Mouse (Mus musculus) ES-Bruce4 (cell line): Measurements from ENCODE around the gene Mast4.

ENCODE experiments used
- CTCF ChIP-seq: IDR thresholded peaks from one replicate; pipeline ENCODE4 v1.8.1; 2011; ENCODE audit warnings: low read depth, low read length
- POLR2A ChIP-seq: IDR thresholded peaks from one replicate; pipeline ENCODE4 v1.8.1; 2011; ENCODE audit warnings: low read length; ENCODE audit not compliant: insufficient read depth

- TF ChIP-seq POLR2A (no peak), CTCF (no peak)
Measured at GRCm38 (mm10) chr13:102919741-102920140, 414.6 kb downstream of the Mast4 start.
